Mouse (Mus musculus) MEL-GATA-1-ER (cell line): ENCODE results near the gene Ufsp1.

Experiments
- DNase-seq: peaks from one replicate; pipeline ENCODE4 v3.0.0-alpha.2; 2012; ENCODE audit warnings: low read depth; ENCODE audit errors: extremely low read depth

Gene Ufsp1

GRCm38 (mm10) chr5:137295296-137295695 lies 867 bp downstream of the Ufsp1 start:
- no peak for DNase-seq

- no peak for DNase-seq
Measured at GRCm38 (mm10) chr5:137295712-137296111, 1.3 kb downstream of the Ufsp1 start.

GRCm38 (mm10) chr5:137297126-137297525 lies 2.7 kb downstream of the Ufsp1 start:
- no peak for DNase-seq

- DNase-seq, result no peak
Measured at GRCm38 (mm10) chr5:137299240-137299639, 4.8 kb downstream of the Ufsp1 start.

GRCm38 (mm10) chr5:137301253-137301652 lies 6.8 kb downstream of the Ufsp1 start:
- DNase-seq, result no peak

GRCm38 (mm10) chr5:137303609-137304008 lies 9.2 kb downstream of the Ufsp1 start:
- DNase-seq, result no peak

- DNase-seq, result no peak
Measured at GRCm38 (mm10) chr5:137304165-137304564, 9.7 kb downstream of the Ufsp1 start.

GRCm38 (mm10) chr5:137304816-137305215 lies 10.4 kb downstream of the Ufsp1 start:
- no peak for DNase-seq

- DNase-seq, result no peak
Measured at GRCm38 (mm10) chr5:137305822-137306221, 11.4 kb downstream of the Ufsp1 start.

GRCm38 (mm10) chr5:137306439-137307005 lies 12.1 kb downstream of the Ufsp1 start:
- DNase-seq, result no peak

- peak; percentile 97 for DNase-seq
Measured at GRCm38 (mm10) chr5:137307071-137307912, 12.9 kb downstream of the Ufsp1 start, which contains the start of gene Srrt. Gene Srrt (minus strand): TSS chr5:137307674.

- DNase-seq, result no peak
Measured at GRCm38 (mm10) chr5:137308356-137308755, 13.9 kb downstream of the Ufsp1 start.

GRCm38 (mm10) chr5:137313466-137314192 lies 19.2 kb downstream of the Ufsp1 start:
- no peak for DNase-seq

GRCm38 (mm10) chr5:137314193-137315083 lies 20.0 kb downstream of the Ufsp1 start, which contains the start of gene Trip6:
Gene Trip6 (minus strand): TSS chr5:137314404.
- no peak for DNase-seq

- no peak for DNase-seq
Measured at GRCm38 (mm10) chr5:137315084-137315903, 20.9 kb downstream of the Ufsp1 start.

- DNase-seq, result no peak
Measured at GRCm38 (mm10) chr5:137317361-137317760, 22.9 kb downstream of the Ufsp1 start.

- no peak for DNase-seq
Measured at GRCm38 (mm10) chr5:137318570-137318969, 24.1 kb downstream of the Ufsp1 start.

- no peak for DNase-seq
Measured at GRCm38 (mm10) chr5:137320996-137321395, 26.6 kb downstream of the Ufsp1 start.

GRCm38 (mm10) chr5:137330910-137331309 lies 36.5 kb downstream of the Ufsp1 start:
- DNase-seq, result no peak

GRCm38 (mm10) chr5:137332857-137333511 lies 38.6 kb downstream of the Ufsp1 start:
- DNase-seq, result peak; percentile 21
